Mouse (Mus musculus): ENCODE data around the gene Zfp651.

Zfp651 gene

GRCm38 (mm10) chr9:121759091-121760081, at the start of gene Zfp651:
Gene Zfp651 (plus strand): TSS chr9:121759330.
- peak; percentile 83 for DNase-seq (ENCODE audit: extremely low spot score, low spot score)

- DNase-seq (ENCODE audit: extremely low spot score, low spot score) = peak; percentile 98
Observed at GRCm38 (mm10) chr9:121709898-121710583, 49.1 kb upstream of the Zfp651 start, which contains the start of gene Ss18l2. Gene Ss18l2 (plus strand): TSS chr9:121710329.

GRCm38 (mm10) chr9:121710584-121710975, 48.5 kb upstream of the Zfp651 start:
- DNase-seq (ENCODE audit: extremely low spot score, low spot score) = no peak

- DNase-seq (ENCODE audit: extremely low spot score, low spot score) = no peak
Observed at GRCm38 (mm10) chr9:121717048-121717447, 42.1 kb upstream of the Zfp651 start.

- no peak for DNase-seq (ENCODE audit: extremely low spot score, low spot score)
Observed at GRCm38 (mm10) chr9:121718070-121718705, 40.9 kb upstream of the Zfp651 start.

GRCm38 (mm10) chr9:121718792-121719318, 40.3 kb upstream of the Zfp651 start, which contains the start of gene Nktr:
Gene Nktr (plus strand): TSS chr9:121719169.
- DNase-seq (ENCODE audit: extremely low spot score, low spot score) = peak; percentile 94

- DNase-seq (ENCODE audit: extremely low spot score, low spot score) = peak; percentile 85
Observed at GRCm38 (mm10) chr9:121719347-121720331, 39.5 kb upstream of the Zfp651 start.

GRCm38 (mm10) chr9:121740490-121740889, 18.6 kb upstream of the Zfp651 start:
- DNase-seq (ENCODE audit: extremely low spot score, low spot score) = no peak

GRCm38 (mm10) chr9:121741168-121741567, 18.0 kb upstream of the Zfp651 start:
- DNase-seq (ENCODE audit: extremely low spot score, low spot score) = no peak

- no peak for DNase-seq (ENCODE audit: extremely low spot score, low spot score)
Observed at GRCm38 (mm10) chr9:121744051-121744450, 15.1 kb upstream of the Zfp651 start.

GRCm38 (mm10) chr9:121752774-121753173, 6.4 kb upstream of the Zfp651 start:
- DNase-seq (ENCODE audit: extremely low spot score, low spot score) = no peak

- DNase-seq (ENCODE audit: extremely low spot score, low spot score) = no peak
Observed at GRCm38 (mm10) chr9:121754624-121755023, 4.5 kb upstream of the Zfp651 start.

GRCm38 (mm10) chr9:121756785-121757184, 2.3 kb upstream of the Zfp651 start:
- peak; percentile 11 for DNase-seq (ENCODE audit: extremely low spot score, low spot score)

- DNase-seq (ENCODE audit: extremely low spot score, low spot score) = peak; percentile 32
Observed at GRCm38 (mm10) chr9:121757432-121757831, 1.7 kb upstream of the Zfp651 start.

GRCm38 (mm10) chr9:121757835-121758814, 1.0 kb upstream of the Zfp651 start:
- DNase-seq (ENCODE audit: extremely low spot score, low spot score) = peak; percentile 43

GRCm38 (mm10) chr9:121760271-121761090, 1.4 kb downstream of the Zfp651 start:
- peak; percentile 85 for DNase-seq (ENCODE audit: extremely low spot score, low spot score)

GRCm38 (mm10) chr9:121761091-121761665, 2.0 kb downstream of the Zfp651 start:
- no peak for DNase-seq (ENCODE audit: extremely low spot score, low spot score)

- DNase-seq (ENCODE audit: extremely low spot score, low spot score) = no peak
Observed at GRCm38 (mm10) chr9:121761787-121762186, 2.7 kb downstream of the Zfp651 start.

Measured in neural tube, embryonic 10.5 days (tissue).